8 mouse cellular contexts compared by ENCODE assay signal in the genomic region with DNA sequence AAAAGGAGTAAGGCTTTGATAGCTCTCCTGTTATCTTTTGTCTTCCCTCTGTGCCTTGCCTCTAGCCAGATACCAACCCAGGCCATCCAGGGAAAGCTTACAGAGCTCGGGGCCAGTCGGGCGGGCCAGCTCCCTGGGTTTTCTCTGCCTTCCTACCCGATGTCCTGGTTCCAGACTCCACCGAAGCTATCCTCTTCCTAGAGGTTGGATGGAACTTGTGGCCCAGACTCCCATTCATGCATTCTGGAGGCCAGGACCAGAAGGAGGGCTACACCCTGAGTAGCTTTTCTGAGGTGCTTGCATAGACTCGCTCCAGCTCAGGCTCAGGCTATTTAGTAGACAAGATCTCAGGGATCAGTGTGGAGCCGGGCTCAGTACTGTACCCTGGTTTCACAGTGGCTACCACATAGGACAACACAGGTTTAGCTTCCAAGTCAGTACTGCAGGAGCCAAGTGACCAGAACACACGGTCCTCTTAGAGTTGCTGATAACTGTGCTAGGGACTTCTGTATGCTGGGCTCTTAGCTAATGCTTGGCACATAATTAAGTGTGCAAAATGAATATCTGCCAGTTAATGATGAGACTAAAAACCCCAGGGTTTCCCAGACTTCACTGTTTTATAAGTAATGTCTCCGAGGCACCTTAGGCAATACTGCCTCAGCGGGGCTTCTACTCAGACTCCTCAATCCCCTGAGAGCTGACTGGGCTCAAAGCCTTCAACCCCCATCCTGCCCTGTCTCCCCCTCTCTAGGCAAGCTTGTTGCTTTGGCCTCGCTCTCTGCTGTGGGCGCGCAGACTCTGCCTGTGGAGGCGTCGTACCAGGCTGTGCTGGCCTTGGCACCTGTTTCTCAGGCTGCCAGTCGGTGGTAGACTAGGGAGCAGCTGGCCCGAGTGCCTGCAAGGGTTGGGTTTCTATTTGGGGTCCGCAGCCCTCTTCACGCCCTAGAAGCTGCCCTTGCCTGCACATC. TPM values are rescaled to one million over a fixed set of nuclear protein-coding genes. Genes with fewer than 3 reads are reported as not detected.
DNase-seq lines count a peak whose midpoint lies in the region; ATAC-seq and TF ChIP-seq lines count a peak whose summit lies in the region.

No protein-coding gene starts in this region.

- peaks cover 94% of the 10 kb centered on the region for H3K36me3 ChIP-seq in E14TG2a.4 (ENCODE audit: insufficient read depth, low read length)
- H3K36me3 ChIP-seq in embryonic facial prominence, embryonic 14.5 days (ENCODE audit: control insufficient read depth, insufficient read depth, low read length) = peaks cover 66% of the 10 kb centered on the region
- H3K36me3 ChIP-seq in intestine, postnatal 0 days (ENCODE audit: control insufficient read depth, insufficient read depth) = peaks cover 37% of the 10 kb centered on the region
- H3K36me3 ChIP-seq in midbrain, embryonic 16.5 days (ENCODE audit: control insufficient read depth, insufficient read depth, low read length) = peaks cover 29% of the 10 kb centered on the region

- H3K9me3 ChIP-seq in E14TG2a.4 (ENCODE audit: low read length) = no peaks in the 10 kb centered on the region
- H3K9me3 ChIP-seq in embryonic facial prominence, embryonic 14.5 days (ENCODE audit: control insufficient read depth, low read length) = no peaks in the 10 kb centered on the region
- H3K9me3 ChIP-seq in intestine, postnatal 0 days (ENCODE audit: control insufficient read depth) = no peaks in the 10 kb centered on the region
- H3K9me3 ChIP-seq in midbrain, embryonic 16.5 days (replicated peaks; ENCODE audit: control insufficient read depth, low read length, poor library complexity, severe bottlenecking) = no peaks in the 10 kb centered on the region

- H3K4me3 ChIP-seq in E14TG2a.4 (replicated peaks; ENCODE audit: low read length) = 0 out of 2 replicates have a peak overlapping the region, but pooled peaks have one; percentile 11
- no peak overlapping the region for H3K4me3 ChIP-seq in embryonic facial prominence, embryonic 14.5 days (ENCODE audit: low read depth, low read length)
- no peak overlapping the region for H3K4me3 ChIP-seq in intestine, postnatal 0 days (ENCODE audit: low read depth, low read length)
- no peak overlapping the region for H3K4me3 ChIP-seq in midbrain, embryonic 16.5 days (ENCODE audit: low read depth, low read length)

- no peak overlapping the region for H3K4me2 ChIP-seq in embryonic facial prominence, embryonic 14.5 days (ENCODE audit: low read depth, low read length)
- no peak overlapping the region for H3K4me2 ChIP-seq in intestine, postnatal 0 days (replicated peaks; ENCODE audit: low read depth)
- H3K4me2 ChIP-seq in midbrain, embryonic 16.5 days (ENCODE audit: low read length) = no peak overlapping the region

- TF ChIP-seq CTCF in E14TG2a.4 (conservative IDR thresholded peaks at IDR 0.05; ENCODE audit: low read length) = no peak
- no peak for TF ChIP-seq CTCF in intestine, postnatal 0 days (IDR thresholded peaks at IDR 0.05; ENCODE audit: low read depth)

- peak; percentile 52 for DNase-seq in gastrocnemius, postnatal 10 days
- no peak for DNase-seq in gastrocnemius, adult 8-10 months (ENCODE audit: low spot score in 2 of 2)
- peak; percentile 29 for DNase-seq in embryonic facial prominence, embryonic 14.5 days (ENCODE audit: low spot score)
- no peak for DNase-seq in right cerebral cortex, postnatal 4 days
- DNase-seq in adrenal gland, adult 8-10 months = no peak

- H3K9ac ChIP-seq in embryonic facial prominence, embryonic 14.5 days (ENCODE audit: low read depth, low read length) = peak overlapping the region; percentile 5; the same call in 1 of the 2 replicates
- no peak overlapping the region for H3K9ac ChIP-seq in intestine, postnatal 0 days (ENCODE audit: low read depth, low read length)
- H3K9ac ChIP-seq in midbrain, embryonic 16.5 days (ENCODE audit: low read depth, low read length) = no peak overlapping the region

- no peaks in the 10 kb centered on the region for H3K27me3 ChIP-seq in E14TG2a.4 (ENCODE audit: insufficient read depth, low read length)
- H3K27me3 ChIP-seq in embryonic facial prominence, embryonic 14.5 days (replicated peaks; ENCODE audit: control insufficient read depth, insufficient read depth, low read length) = no peaks in the 10 kb centered on the region
- no peaks in the 10 kb centered on the region for H3K27me3 ChIP-seq in intestine, postnatal 0 days (replicated peaks; ENCODE audit: control insufficient read depth, insufficient read depth, low read length)
- H3K27me3 ChIP-seq in midbrain, embryonic 16.5 days (ENCODE audit: control insufficient read depth, insufficient read depth, low read depth, low read length) = no peaks in the 10 kb centered on the region

- peak; percentile 35; the same call in 1 of the 2 replicates for ATAC-seq in embryonic facial prominence, embryonic 14.5 days (ENCODE audit: low read depth)
- ATAC-seq in intestine, postnatal 0 days = no peak
- ATAC-seq in midbrain, embryonic 16.5 days = no peak

- WGBS in embryonic facial prominence, embryonic 14.5 days = 89% methylated on average over 19 of the region's 19 CpGs
- 79% methylated on average over 19 of the region's 19 CpGs for WGBS in intestine, postnatal 0 days
- 89% methylated on average over 19 of the region's 19 CpGs for WGBS in midbrain, embryonic 16.5 days

- no peak overlapping the region for H3K27ac ChIP-seq in embryonic facial prominence, embryonic 14.5 days (replicated peaks; ENCODE audit: low read depth, low read length)
- H3K27ac ChIP-seq in intestine, postnatal 0 days (ENCODE audit: low read depth, low read length) = peak overlapping the region; percentile 83
- no peak overlapping the region for H3K27ac ChIP-seq in midbrain, embryonic 16.5 days (ENCODE audit: low read length)

- peaks cover 96% of the 10 kb centered on the region for H3K4me1 ChIP-seq in E14TG2a.4 (replicated peaks; ENCODE audit: low read depth, low read length)
- no peaks in the 10 kb centered on the region for H3K4me1 ChIP-seq in embryonic facial prominence, embryonic 14.5 days (ENCODE audit: control insufficient read depth, insufficient read depth, low read length)
- H3K4me1 ChIP-seq in intestine, postnatal 0 days (replicated peaks; ENCODE audit: control insufficient read depth, insufficient read depth, low read length) = peaks cover 17% of the 10 kb centered on the region
- no peaks in the 10 kb centered on the region for H3K4me1 ChIP-seq in midbrain, embryonic 16.5 days (ENCODE audit: control insufficient read depth, insufficient read depth, low read length)

RNA-seq across cellular contexts. Expression of a gene that starts 10.2 kb away (rescaled TPM):
- 10 to 100 TPM; 54.0 to 64.8 TPM for total RNA-seq in gastrocnemius, postnatal 10 days (2021)
- total RNA-seq in gastrocnemius, adult 8-10 months (2022) = 10 to 100 TPM; 24.1 to 29.2 (median 26.5) TPM
- 68.4 and 68.6 TPM in 2 replicates for polyA plus RNA-seq in embryonic facial prominence, embryonic 14.5 days (2014; fragmentation: Nextera tagmentation; extraction: Ambion mirVana)
- polyA plus RNA-seq in intestine, postnatal 0 days (2015; fragmentation: Nextera tagmentation; extraction: Ambion mirVana) = 177 and 201 TPM in 2 replicates
- total RNA-seq in adrenal gland, adult 8-10 months (2022) = 100 to 1,000 TPM in 3 of 4 experiments, 10 to 100 TPM in 1; 90.8 to 130 (median 118) TPM
- 99.6 and 103 TPM in 2 replicates for polyA plus RNA-seq in midbrain, embryonic 16.5 days (2015; fragmentation: Nextera tagmentation; extraction: Ambion mirVana)

RNA-seq across cellular contexts. Expression of a gene that starts 19.5 kb away (rescaled TPM):
- total RNA-seq in gastrocnemius, postnatal 10 days (2021) = 1 to 10 TPM; 4.2 to 4.5 TPM
- 10 to 100 TPM in 1 of 4 experiments, 1 to 10 TPM in 3; 7.6 to 11.5 (median 8.5) TPM for total RNA-seq in gastrocnemius, adult 8-10 months (2022)
- polyA plus RNA-seq in embryonic facial prominence, embryonic 14.5 days (2014; fragmentation: Nextera tagmentation; extraction: Ambion mirVana) = 1.5 and 1.6 TPM in 2 replicates
- polyA plus RNA-seq in intestine, postnatal 0 days (2015; fragmentation: Nextera tagmentation; extraction: Ambion mirVana) = 1.8 and 2.3 TPM in 2 replicates
- 10 to 100 TPM; 24.4 to 45.7 (median 38.4) TPM for total RNA-seq in adrenal gland, adult 8-10 months (2022)
- polyA plus RNA-seq in midbrain, embryonic 16.5 days (2015; fragmentation: Nextera tagmentation; extraction: Ambion mirVana) = 0.34 and 0.35 TPM in 2 replicates

RNA-seq across cellular contexts. Expression of a gene that starts 45.2 kb away (rescaled TPM):
- total RNA-seq in gastrocnemius, postnatal 10 days (2021) = 10 to 100 TPM; 13.2 to 15.0 TPM
- 10 to 100 TPM; 16.5 to 18.9 (median 18.6) TPM for total RNA-seq in gastrocnemius, adult 8-10 months (2022)
- polyA plus RNA-seq in embryonic facial prominence, embryonic 14.5 days (2014; fragmentation: Nextera tagmentation; extraction: Ambion mirVana) = 10.6 and 11.1 TPM in 2 replicates
- polyA plus RNA-seq in intestine, postnatal 0 days (2015; fragmentation: Nextera tagmentation; extraction: Ambion mirVana) = 3.6 and 4.0 TPM in 2 replicates
- total RNA-seq in adrenal gland, adult 8-10 months (2022) = 10 to 100 TPM; 38.6 to 57.9 (median 48.3) TPM
- polyA plus RNA-seq in midbrain, embryonic 16.5 days (2015; fragmentation: Nextera tagmentation; extraction: Ambion mirVana) = 12.9 and 15.5 TPM in 2 replicates

RNA-seq across cellular contexts. Expression of a gene that starts 48.1 kb away (rescaled TPM):
- 10 to 100 TPM; 11.3 to 12.9 TPM for total RNA-seq in gastrocnemius, postnatal 10 days (2021)
- 1 to 10 TPM; 5.3 to 7.9 (median 6.3) TPM for total RNA-seq in gastrocnemius, adult 8-10 months (2022)
- polyA plus RNA-seq in embryonic facial prominence, embryonic 14.5 days (2014; fragmentation: Nextera tagmentation; extraction: Ambion mirVana) = 54.2 and 61.5 TPM in 2 replicates
- 17.1 and 19.6 TPM in 2 replicates for polyA plus RNA-seq in intestine, postnatal 0 days (2015; fragmentation: Nextera tagmentation; extraction: Ambion mirVana)
- 10 to 100 TPM; 53.4 to 67.8 (median 64.5) TPM for total RNA-seq in adrenal gland, adult 8-10 months (2022)
- 71.4 and 74.8 TPM in 2 replicates for polyA plus RNA-seq in midbrain, embryonic 16.5 days (2015; fragmentation: Nextera tagmentation; extraction: Ambion mirVana)

RNA-seq across cellular contexts. Expression of a gene that starts 51.0 kb away (rescaled TPM):
- total RNA-seq in gastrocnemius, postnatal 10 days (2021) = 10 to 100 TPM; 24.3 to 25.4 TPM
- total RNA-seq in gastrocnemius, adult 8-10 months (2022) = 10 to 100 TPM; 34.2 to 39.2 (median 36.4) TPM
- 35.1 and 36.5 TPM in 2 replicates for polyA plus RNA-seq in embryonic facial prominence, embryonic 14.5 days (2014; fragmentation: Nextera tagmentation; extraction: Ambion mirVana)
- polyA plus RNA-seq in intestine, postnatal 0 days (2015; fragmentation: Nextera tagmentation; extraction: Ambion mirVana) = 15.2 and 17.1 TPM in 2 replicates
- total RNA-seq in adrenal gland, adult 8-10 months (2022) = 100 to 1,000 TPM; 103 to 160 (median 124) TPM
- polyA plus RNA-seq in midbrain, embryonic 16.5 days (2015; fragmentation: Nextera tagmentation; extraction: Ambion mirVana) = 149 and 165 TPM in 2 replicates

Comparison
In these comparisons a context has a peak if more than half of its experiments do, and no peak if none do; other contexts are left out.
1. DNase-seq: peak in gastrocnemius, postnatal 10 days (single experiment) and embryonic facial prominence, embryonic 14.5 days (single experiment); none in gastrocnemius, adult 8-10 months (0 of 2), right cerebral cortex, postnatal 4 days (single experiment) and adrenal gland, adult 8-10 months (single experiment).